Mouse (Mus musculus) ES-E14 (cell line): ENCODE results near the gene Fez2.

ENCODE experiments used
- CHD2 ChIP-seq: IDR thresholded peaks from 2 replicates; pipeline ENCODE4 v1.6.1; 2014; ENCODE audit warnings: mild to moderate bottlenecking, low read depth, low read length, inconsistent platforms
- MAFK ChIP-seq: IDR thresholded peaks from 2 replicates; pipeline ENCODE4 v1.6.1; 2014; ENCODE audit warnings: mild to moderate bottlenecking, low read depth, low read length, inconsistent platforms; ENCODE audit not compliant: insufficient read depth
- ZC3H11A ChIP-seq: IDR thresholded peaks from 2 replicates; pipeline ENCODE4 v1.6.1; 2012; ENCODE audit warnings: low read depth, mild to moderate bottlenecking, inconsistent platforms, low read length, borderline replicate concordance

DNA sequence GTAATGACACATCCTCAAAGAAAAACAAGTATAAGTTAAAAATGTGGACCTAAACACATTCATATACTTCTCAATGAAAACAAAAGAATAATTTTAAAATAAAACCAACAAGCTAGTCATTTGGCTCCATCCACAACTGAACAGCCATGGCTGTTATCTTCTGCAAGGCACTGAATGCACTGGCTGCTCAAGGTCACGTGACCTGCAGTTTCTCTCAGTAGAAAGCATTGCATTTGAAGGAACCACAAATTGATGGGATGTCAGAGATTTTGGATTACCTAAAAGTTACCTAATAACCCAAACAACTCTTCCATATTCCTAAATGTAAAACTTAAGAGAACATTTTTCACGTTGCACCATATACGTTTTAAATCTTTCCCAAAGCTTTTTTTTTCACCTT, 47.1 kb upstream of the Fez2 start:
- no peak for TF ChIP-seq CHD2
- no peak for TF ChIP-seq MAFK
- no peak for TF ChIP-seq ZC3H11A
